Mouse (Mus musculus) T-helper 1 cell (primary cell): Measurements from ENCODE around the gene Ppp2r5e.

Experiments used
- in situ Hi-C: fragments of 300-600 bp; cut with MboI, MseI; formaldehyde crosslinking; loops from one replicate; pipeline ENCODE4 v1.15.1; 2025; ENCODE audit warnings: high pct_unique_total_duplicates

The Ppp2r5e gene

DNA sequence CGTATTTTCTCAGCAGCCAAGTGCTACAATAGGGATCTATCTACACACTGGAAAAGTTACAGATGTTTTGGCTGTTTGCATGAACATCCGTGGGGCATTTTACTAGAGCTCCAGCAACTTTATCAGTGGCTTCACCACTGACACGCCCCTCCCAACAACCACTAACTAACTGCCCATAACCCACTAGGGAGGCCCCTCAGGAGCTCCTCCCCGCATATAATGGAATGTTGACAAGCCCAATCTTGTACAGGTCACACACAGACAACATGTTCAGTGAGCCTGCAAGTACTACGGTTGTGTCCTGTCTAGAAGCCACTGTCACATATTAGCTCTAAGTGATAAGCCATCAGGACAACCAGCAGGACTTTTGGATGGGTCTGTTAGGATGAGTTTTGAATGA, 18.8 kb downstream of the Ppp2r5e start:
- in situ Hi-C loops = no loop called here

DNA sequence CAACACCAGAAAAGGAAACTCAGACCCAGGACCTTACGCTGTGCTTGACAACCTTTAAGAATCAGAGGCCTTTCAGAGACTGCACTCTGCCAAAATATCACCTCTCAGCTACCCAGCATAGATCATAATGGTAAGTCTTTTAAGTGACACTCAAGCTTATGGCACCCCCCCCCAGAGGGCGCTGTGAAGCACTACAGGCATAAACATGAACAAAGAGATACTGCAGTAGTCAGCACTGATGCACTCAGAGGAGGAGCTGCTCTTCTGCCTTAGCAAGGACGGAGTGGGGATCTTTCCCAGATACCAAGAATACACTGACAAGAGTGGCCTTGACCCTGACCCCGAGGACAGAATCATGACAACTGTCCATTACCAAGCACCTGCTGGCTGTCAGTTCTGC, 23.8 kb downstream of the Ppp2r5e start:
- in situ Hi-C loops = no loop called here

DNA sequence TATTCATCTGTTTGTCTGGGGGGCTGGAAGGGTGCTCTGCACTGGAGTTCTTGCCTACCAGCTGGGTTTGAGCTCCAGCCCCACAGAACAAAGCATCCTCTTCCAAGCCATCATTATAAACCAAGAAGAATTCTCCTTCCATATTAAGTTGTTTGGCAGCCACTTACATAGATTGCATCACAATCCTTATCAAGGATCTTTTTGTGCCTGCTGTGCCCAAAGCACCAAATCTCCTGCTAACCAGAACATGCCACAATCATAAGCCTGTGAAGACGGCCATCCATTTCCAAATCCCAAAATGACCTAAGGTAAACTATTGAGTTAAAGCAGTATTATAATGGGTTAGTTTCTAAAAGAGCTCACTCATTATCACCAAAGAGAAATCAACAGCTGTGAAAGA, 25.9 kb downstream of the Ppp2r5e start:
- in situ Hi-C loops = no loop called here

DNA sequence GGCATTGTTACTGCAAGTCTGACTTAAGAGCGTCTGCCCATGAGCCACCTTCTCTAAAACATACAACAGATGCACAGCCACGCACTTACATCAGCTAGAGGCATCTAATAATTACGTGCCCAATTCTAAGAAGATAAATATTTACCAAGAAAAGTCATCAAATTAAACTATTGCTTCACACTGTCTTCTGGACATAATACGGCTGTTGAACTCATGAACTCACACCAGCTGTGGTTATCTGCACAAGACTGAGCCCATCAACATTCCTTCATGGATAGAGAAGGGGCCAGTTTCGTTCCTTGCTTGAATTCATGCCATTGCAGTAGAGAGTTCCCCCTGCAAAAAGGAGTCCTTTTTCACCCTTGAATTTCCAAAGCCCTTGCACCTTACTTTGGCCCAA, 28.3 kb downstream of the Ppp2r5e start:
- in situ Hi-C loops = no loop called here

DNA sequence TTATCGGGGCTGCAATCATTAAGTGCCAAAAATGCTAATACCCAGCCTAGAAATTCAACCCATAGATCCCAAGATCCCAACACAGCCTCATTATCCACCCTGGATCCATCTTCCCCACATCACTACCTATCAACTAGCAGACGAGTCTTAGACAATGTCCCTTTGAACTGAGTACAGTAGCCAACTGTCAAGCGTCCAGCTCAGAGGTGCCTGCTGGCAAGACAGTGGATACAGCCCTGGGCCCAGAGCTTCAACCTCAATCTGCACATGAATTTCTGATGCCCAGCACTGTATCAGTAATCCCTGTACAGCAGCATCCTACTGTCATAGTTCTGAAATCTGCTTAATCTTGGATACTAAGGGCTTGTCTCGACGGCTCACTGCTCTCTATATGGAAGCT, 30.3 kb downstream of the Ppp2r5e start:
- in situ Hi-C loops = no loop called here

GRCm38 (mm10) chr12:75564498-75564897, 31.5 kb downstream of the Ppp2r5e start:
- in situ Hi-C loops = no loop called here

DNA sequence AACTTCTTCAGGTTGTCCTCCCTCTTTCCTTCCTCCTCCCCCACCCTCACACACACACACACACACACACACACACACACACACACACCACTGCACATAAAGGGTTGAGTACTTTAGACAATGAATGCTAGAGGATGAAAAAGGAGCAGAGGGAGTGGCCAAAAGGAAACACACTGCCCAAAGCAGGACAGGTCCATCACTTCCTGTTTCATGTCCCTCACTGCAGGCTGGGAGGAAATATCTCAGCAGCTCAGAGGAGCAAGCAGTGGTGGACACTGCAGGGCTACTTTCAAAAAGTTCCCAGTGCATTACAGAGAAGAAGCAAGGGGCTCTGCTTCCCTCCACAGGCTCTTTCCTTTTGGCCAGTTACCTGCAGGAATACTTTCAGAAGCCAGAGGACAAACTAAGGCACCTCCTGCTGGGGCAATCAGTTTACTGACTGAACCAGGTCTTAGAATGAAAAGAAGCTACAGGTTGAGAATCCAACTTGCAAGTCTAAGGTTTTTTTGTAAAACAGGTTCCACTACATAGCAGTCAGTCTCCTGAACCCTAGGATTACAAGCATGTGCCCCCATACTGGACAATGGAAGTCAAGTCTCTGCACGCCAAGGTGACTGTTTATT, 32.9 kb downstream of the Ppp2r5e start:
- in situ Hi-C loops = no loop called here

GRCm38 (mm10) chr12:75560681-75561387, 35.2 kb downstream of the Ppp2r5e start:
- in situ Hi-C loops = no loop called here

DNA sequence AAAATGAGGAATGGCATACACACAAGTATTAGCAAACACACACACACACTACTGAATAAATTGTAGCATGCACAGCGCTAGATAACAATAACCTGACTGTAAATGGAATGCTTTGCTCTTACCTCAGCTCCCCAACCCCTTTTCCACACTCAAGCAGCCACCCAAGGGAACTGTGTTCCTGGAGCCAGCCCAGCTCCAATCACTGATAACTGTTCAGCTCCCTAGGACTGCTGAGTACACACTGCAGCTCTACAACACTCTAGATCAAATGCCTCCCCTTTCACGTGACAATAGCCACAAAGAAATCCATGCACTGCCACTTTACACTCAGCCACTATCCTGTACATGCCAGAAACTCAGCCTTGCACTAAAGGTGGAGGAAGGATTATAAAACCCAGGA, 36.8 kb downstream of the Ppp2r5e start:
- in situ Hi-C loops = no loop called here

DNA sequence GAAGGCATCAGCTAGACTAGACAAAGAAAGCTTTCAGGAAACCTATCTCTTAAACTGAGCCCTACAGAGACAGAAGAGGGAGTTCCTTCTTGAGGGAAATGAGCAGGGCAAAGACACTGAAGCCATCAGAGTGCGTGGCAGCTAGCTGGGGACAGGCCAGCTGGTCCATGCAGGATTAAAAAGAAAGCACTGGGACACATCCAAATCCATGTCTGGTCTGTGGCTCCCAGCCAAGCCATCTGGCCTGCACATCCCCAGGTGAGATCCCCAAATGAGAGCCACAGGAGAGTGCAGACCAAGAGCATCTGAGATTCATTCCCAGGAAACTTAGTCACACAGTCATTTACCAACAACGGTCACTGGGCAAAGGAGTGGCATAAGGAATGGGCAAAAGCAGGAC, 38.2 kb downstream of the Ppp2r5e start:
- in situ Hi-C loops = no loop called here

DNA sequence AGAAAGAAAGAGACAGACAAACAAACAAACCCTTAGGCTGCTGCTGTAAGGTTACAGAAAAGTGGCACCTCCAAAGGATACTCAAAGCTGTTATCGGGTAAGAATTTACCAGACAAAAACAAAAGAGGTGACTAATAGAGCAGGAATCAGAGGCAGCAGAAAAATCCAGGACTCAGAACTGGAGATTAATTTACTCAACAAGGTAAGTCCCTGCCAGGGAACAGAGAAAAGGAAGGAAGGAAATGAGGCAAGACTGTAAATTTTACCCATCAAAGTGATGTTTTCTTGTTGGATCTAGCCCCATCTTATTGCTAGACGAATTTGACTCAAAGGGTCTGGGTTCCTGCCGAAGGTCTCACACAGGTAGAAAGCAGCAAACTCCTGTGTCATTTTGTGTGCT, 41.0 kb downstream of the Ppp2r5e start:
- in situ Hi-C loops = no loop called here

DNA sequence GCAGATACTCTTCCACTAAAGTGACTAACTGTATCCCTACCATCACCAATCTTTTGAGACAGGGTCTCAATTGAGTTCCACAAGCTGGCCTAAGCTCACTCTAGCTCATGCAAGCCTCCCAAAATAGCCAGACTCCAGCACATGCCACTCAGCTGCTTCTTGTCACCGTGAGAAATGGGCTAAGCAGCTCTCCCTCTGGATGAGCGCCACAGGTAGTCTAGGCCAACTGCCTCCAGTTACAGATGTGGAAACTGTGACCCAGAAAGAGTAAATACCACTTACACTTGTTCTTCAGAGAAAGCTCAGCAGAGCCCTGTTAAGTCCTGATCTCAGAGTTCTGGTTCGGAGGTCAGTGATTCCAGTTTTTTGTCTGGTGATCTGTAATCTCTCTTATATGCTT, 43.7 kb downstream of the Ppp2r5e start:
- in situ Hi-C loops = no loop called here

DNA sequence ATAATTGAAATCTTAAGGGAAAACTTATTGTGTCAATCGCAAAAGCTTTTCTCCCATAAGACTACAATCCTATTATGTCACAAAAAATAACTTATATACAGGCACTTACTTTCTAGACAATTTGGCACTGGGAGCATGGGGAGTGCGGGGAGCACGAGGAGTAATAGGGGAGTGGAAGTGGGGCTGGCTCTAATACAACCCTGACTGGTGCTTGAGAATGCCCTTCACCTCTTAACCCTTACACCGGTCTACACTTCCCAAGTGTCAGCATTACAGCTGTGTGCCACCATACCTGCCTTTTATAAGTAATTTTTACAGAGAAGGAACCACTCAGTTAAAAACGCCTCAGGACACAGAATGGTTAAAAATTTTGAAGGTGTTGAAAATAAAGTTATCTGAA, 44.4 kb downstream of the Ppp2r5e start:
- in situ Hi-C loops = no loop called here

- in situ Hi-C loops = no loop called here
Observed at GRCm38 (mm10) chr12:75548999-75549398, 47.0 kb downstream of the Ppp2r5e start.

DNA sequence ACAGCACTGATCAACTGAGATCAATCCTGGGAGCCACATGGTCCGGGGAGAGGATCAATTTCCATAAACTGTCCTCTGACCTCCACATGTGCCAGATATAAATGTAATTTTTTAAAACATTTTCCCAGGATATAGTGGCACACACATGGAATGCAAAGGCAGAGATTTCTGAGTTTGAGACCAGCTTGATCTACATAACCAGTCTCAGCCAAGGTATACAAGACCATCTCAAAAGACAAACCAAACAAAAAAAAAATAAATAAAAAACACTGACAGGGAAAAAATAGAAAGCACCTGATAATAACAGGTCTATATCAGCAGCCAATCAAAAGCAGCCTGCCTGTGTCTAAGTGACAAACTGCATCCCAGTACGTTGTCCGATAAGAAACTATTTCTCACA, 48.9 kb downstream of the Ppp2r5e start:
- in situ Hi-C loops = no loop called here

DNA sequence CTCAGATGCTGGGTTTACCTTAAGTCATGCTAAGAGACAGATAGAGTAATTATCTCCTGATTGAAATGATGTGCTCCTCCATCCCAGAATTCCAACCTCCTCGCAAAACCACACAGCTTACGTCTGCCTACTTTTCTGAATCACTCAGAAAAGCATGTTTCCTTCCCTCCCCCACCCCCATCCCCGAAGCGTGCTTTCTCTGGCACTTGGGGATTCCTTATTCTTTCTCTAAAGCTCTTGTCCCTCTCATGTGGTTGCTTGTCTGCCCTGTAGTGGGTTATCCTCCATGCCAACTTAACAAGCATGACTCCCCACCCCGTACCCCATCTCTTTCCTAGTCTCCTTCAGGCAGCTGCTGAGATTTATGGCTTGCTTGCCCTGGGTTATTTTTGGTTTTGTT, 49.8 kb downstream of the Ppp2r5e start:
- in situ Hi-C loops = no loop called here

GRCm38 (mm10) chr12:75545431-75545925, 50.6 kb downstream of the Ppp2r5e start:
- in situ Hi-C loops = no loop called here

DNA sequence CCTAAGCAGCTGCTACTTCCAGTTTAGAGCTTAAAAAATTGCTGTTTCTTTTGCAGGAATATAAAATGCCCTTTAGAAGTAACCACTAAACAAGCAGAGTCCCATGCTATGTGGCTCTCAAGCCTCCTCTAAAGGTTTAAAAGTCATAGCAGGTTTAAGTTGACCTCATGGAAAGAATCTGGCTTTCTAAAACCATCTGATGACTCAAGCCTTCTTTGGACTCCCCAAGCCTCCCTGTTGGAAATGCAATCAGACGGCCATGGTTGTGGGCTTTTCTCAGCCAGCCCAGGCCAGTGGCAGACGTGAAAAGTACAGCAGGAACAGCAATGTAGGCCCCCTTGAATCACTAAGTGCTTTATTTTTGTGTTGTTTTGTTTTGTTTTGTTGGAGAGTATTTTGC, 51.4 kb downstream of the Ppp2r5e start:
- in situ Hi-C loops = no loop called here

- in situ Hi-C loops = no loop called here
Observed at GRCm38 (mm10) chr12:75544259-75544658, 51.8 kb downstream of the Ppp2r5e start.

GRCm38 (mm10) chr12:75543346-75543745, 52.7 kb downstream of the Ppp2r5e start:
- in situ Hi-C loops = no loop called here

- in situ Hi-C loops = no loop called here
Observed at GRCm38 (mm10) chr12:75540621-75541171, 55.3 kb downstream of the Ppp2r5e start.

GRCm38 (mm10) chr12:75539228-75539627, 56.8 kb downstream of the Ppp2r5e start:
- in situ Hi-C loops = no loop called here
